Mouse (Mus musculus) monocyte, adult 5-6 weeks (primary cell): ENCODE results near the gene Rps11. TPM values are rescaled to one million over a fixed set of nuclear protein-coding genes. Genes with fewer than 3 reads are reported as not detected.
"Not testable (repeated sequence)": the region's sequence is repeated elsewhere in the genome, so short reads cannot be mapped to it uniquely, and the experiment has no call there.

Experiments
- ATAC-seq: fragments of 153-309, 156-312 bp; replicated peaks from 2 replicates; pipeline ENCODE4 v1.8.0; 2017; ENCODE audit warnings: mild to moderate bottlenecking; ENCODE audit not compliant: low TSS enrichment, insufficient number of reproducible peaks, severe bottlenecking, poor library complexity, low FRiP score
- total RNA-seq: library from RNA; stranded (forward); fragments of 200-1000, 200-491, 200-594 nt; gene quantifications from 3 replicates; pipeline ENCODE4 v1.2.3, GENCODE M21; 2017

Rps11 gene
- total RNA-seq, 1 experiment from 2014 or later: 1,516 TPM

DNA sequence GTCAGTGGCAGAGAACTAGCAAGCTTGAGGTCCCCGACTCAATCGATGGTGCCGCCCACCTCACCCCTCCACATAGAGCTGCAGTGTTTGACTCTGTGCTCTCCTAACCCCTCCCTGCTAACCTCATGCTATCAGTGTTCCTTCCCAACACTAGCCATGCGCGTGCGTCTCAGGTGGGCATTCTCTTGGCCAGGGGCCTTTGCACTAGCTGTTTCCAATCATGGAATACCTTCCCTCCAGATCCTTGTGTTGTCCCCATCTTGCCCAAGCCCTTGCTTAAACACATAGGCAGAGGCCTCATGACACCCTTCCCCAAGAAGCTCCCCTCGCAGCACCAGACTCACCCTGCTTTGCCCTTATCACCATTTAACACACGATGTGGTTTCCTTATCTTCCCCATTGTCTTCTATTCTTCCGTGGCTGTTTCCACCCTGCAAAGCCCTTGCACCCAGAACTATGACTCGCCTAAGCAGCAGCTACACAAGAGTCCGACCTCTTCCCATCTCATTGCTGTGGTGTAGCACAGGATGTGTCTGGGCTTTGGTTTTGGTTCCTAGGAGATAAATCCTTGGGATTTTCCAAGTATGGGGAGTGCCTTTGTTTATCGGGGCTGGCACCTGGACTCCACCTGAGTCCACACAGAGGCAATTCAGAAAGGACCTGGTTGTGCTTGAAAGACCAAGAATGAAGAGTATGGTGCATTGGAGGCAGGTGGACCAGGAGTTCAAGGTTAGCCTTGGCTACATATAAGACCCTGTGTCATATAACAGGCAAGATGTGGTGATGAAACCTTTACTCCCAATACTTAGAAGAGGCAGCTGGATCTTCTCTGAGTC is 13.2 kb upstream of the Rps11 start:
- ATAC-seq: no peak

DNA sequence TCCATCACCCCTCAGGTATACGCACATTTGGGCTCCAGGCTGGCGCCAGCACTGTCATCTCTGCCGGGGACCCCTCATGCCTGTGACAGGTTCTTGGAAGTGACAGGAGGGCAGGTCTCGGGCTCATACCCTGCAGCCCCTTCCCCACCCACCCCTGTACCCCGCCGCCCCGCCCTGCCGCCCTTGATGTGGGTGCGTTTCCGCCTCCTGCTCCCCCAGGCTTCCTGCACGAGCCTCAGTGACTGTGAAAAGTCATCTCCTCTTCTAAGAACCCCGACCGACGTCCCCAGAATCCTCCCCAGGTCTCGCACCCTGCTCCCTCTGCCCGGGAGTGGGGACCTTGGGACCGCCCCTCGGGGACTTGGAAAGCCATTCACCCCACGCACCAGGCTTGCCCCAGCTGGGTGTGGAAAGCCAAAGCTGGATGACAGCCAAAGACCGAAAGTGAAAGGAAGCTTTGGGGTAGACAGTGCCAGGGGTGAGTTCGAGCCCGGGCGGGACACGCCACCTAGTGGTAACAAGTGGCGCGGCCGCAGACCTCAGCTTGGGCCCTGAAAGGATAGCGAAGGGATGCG is 11.8 kb upstream of the Rps11 start, which contains the start of the genes Gm45713 and Flt3l:
Gene Gm45713 (minus strand): TSS at position 239 of the 575 bp plus-strand sequence.
Gene Flt3l (minus strand): TSS at position 440 of the 575 bp plus-strand sequence.
- ATAC-seq: peak; percentile 92

DNA sequence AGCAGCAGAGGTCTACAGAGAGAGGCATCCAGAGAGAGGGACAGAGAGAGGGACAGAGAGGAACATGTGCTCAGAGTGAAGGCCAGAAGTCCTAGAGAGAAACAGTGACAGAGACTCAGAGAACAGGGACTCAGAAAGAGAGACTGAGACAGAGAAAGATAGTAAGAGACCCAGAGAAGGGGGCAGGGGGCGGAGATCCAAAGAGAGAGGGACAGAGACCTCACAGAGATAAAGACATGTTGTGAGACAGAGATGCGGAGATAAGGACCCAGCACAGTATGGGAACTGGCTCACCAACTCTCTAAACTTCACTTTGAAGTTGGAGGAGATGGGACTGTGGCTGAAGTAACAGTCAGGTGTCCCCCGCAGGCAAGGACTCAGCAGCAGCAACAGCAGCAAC is 11.1 kb upstream of the Rps11 start:
- no peak for ATAC-seq

DNA sequence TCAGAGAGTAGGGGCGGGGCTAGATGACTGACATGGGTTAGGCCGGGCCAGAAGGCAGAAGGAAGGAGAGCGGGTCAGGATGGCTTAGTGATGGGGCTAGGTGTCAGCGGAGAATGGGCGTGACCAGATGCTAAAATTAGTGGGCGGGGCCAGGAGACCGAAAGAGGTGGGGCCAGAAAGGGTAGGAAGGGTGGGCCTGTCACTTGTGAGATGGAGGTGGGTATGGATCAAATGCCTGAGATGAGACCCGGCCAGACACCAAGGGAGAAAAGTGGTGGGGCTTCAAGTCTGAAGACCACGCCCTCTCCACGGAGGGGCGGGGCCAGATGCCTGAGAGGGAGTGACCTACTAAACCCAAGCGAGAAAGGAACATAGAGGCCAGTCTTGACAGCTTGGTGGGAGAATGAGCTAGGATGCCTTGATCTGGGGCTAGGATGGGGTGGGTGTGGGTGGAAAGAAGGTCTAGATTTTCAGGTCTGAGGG is 10.3 kb upstream of the Rps11 start:
- ATAC-seq: no peak; the same call in 1 of the 2 replicates

DNA sequence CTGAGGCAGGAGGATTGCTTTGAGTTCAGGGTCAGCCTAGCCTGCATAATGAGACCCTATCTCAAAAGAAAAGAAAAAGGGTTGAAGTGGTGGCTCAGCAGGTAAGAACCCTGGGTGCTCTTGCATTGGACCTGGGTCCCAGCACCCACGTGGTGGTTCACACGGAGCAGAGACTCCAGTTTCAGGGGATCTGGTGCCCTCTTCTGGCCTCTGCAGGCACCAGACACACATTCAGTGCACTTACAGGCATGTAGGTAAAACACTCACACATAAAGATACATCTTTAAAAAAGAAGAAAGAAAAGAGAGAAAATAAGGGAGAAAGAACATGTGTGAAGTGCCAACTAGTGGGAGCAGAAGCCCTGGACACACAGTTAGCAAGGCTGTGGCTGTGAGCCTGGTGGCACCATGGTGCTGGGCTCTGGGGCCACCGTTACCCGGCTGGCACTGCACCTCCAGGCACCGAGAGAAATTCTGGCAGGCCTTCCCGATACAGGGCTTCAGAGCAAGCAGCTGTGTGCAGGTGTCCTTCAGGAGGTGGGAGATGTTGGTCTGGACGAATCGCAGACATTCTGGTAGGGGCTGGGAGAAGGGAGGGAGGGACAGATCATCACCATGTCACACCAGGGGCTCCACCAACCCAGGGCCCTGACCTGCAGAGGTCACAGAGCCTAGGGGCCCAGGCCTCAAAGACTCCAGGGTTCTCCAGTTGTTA is 9.4 kb upstream of the Rps11 start:
- no peak for ATAC-seq

- ATAC-seq: no peak
Measured at GRCm38 (mm10) chr7:45131850-45132249, 7.6 kb upstream of the Rps11 start.

DNA sequence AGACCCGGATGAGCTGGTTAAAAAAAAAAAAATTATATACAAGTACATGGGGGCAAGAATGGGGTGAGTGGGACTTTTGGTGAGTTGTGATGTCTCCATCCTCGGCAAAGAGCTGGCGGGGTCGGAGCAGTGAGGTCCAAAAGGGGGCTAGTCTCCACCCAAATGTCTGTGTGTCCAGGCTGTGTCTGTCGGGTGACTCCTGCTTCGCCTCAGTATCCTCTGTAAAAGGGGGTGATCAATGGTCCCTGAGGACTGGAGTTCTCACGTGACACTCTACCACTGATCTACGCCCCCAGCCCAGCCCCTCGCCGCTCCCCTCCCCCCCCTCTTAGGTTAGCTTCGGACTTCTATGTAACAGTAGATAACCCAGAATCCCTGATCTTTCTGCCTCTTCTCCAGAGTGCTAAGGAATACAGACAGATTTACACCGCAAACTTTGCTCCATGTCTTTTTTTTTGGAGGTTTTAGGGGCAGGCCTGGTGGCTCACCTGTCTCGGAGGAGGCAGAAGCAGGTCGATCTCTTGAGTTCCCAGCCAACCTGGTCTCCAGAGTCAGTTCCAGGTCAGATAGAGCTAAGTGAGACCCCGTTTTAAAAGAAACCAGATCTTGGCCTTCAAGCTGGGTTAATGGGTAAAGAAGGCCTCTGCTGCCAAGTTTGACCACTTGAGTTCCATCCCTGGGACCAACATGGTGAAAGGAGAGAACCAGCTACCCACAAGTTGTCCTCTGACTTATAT is 5.7 kb upstream of the Rps11 start:
- no peak for ATAC-seq

- no peak for ATAC-seq
Measured at GRCm38 (mm10) chr7:45129318-45129717, 5.1 kb upstream of the Rps11 start.

DNA sequence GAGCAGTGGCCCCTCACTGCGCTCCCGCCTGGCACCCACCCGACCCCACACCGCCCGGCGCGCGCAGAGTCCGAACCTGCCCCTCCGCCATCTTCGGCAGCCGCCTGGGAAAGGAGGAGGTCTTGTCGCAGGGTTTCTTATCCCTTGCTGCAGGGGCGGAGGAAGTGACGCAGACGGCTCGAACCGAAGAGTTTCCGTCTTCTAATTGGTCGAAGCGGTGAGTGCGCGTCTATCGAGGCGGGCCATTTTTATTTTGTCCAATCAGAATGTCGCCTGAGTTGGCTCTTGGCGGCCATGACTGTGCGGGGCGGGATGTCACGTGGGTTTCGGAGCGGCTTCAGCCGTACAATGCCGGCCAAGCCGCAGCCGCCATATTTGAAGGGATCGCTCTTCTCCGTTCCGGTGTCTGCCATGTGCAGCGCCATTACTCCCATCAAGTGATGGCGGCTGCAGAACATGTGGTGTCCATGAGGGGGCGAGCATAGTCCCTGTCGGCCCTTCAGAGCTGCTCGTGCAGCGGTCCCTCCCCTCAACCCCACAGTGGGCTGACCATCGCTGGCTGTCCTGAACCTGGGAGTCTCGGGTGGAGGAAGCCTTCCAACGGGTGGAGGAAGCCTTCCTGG is 4.5 kb upstream of the Rps11 start, which contains the start of gene Rpl13a:
Gene Rpl13a (minus strand): TSS at position 138 of the 623 bp plus-strand sequence.
- peak; percentile 86 for ATAC-seq

GRCm38 (mm10) chr7:45127700-45128224 is 3.5 kb upstream of the Rps11 start:
- ATAC-seq: no peak

- no peak for ATAC-seq
Measured at GRCm38 (mm10) chr7:45126844-45127699, 2.8 kb upstream of the Rps11 start.

GRCm38 (mm10) chr7:45126147-45126843 is 2.1 kb upstream of the Rps11 start:
- no peak for ATAC-seq

- ATAC-seq: not testable (repeated sequence)
Measured at GRCm38 (mm10) chr7:45125649-45126048, 1.4 kb upstream of the Rps11 start.

- ATAC-seq: no peak
Measured at GRCm38 (mm10) chr7:45125144-45125600, 933 bp upstream of the Rps11 start.

GRCm38 (mm10) chr7:45123186-45123570 is 1.1 kb downstream of the Rps11 start:
- no peak for ATAC-seq

DNA sequence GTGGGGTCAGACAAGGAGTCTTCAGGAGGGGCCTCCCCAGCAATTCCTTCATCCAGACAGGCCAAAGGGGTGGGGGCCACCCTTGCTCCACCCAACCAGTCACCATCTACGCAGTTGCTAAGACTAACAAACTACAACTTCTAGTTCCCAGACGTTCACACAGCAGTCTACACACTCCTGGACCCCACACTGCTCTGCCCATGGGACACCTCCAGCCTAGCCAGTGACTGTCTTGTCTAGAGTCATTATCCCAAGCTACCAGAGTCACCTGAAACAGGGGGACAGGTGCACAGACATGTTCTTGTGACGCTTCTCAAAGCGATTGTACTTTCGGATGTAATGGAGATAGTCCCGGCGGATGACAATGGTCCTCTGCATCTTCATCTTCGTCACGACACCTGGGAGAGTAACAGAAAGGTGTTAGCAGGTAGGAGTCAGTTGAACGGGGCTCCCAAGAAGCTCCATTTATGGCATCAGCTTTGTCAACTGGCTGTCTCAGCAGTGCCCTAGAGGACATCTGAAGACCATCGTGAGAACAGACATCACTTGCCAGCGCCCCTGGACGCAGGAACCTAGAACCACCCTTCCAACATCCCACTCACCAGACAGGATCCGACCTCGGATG is 1.6 kb downstream of the Rps11 start:
- ATAC-seq: no peak
